Mouse (Mus musculus): Measurements from ENCODE around the gene Lta. TPM values are rescaled to one million over a fixed set of nuclear protein-coding genes. Genes with fewer than 3 reads are reported as not detected.

Lta gene
- 0.09 and 0.62 TPM in 2 replicates for polyA plus RNA-seq (2015; fragmentation: Nextera tagmentation; extraction: Ambion mirVana)

- H3K9me3 ChIP-seq (replicated peaks) = no peaks in the 10 kb centered on the region
- 24% methylated on average over 20 of the region's 20 CpGs for WGBS
- no peak within 1 kb of the TSS for H3K4me3 ChIP-seq
- H3K36me3 ChIP-seq = no peaks in the 10 kb centered on the region
- peak within 1 kb of the TSS; percentile 16; the same call in 1 of the 2 replicates for H3K4me2 ChIP-seq
- no peak for ATAC-seq (replicated peaks; ENCODE audit: insufficient number of reproducible peaks, insufficient read depth, low FRiP score, low read depth)
- peaks cover 6% of the 10 kb centered on the region; the same call in 1 of the 2 replicates for H3K4me1 ChIP-seq (replicated peaks)
- H3K9ac ChIP-seq = no peak within 1 kb of the TSS
- H3K27ac ChIP-seq = no peak within 1 kb of the TSS
- peaks cover 59% of the 10 kb centered on the region for H3K27me3 ChIP-seq
These were observed at the start of gene Lta for GRCm38 (mm10) chr17:35204494-35205379. Lta (minus strand) TSS chr17:35205351.

DNA sequence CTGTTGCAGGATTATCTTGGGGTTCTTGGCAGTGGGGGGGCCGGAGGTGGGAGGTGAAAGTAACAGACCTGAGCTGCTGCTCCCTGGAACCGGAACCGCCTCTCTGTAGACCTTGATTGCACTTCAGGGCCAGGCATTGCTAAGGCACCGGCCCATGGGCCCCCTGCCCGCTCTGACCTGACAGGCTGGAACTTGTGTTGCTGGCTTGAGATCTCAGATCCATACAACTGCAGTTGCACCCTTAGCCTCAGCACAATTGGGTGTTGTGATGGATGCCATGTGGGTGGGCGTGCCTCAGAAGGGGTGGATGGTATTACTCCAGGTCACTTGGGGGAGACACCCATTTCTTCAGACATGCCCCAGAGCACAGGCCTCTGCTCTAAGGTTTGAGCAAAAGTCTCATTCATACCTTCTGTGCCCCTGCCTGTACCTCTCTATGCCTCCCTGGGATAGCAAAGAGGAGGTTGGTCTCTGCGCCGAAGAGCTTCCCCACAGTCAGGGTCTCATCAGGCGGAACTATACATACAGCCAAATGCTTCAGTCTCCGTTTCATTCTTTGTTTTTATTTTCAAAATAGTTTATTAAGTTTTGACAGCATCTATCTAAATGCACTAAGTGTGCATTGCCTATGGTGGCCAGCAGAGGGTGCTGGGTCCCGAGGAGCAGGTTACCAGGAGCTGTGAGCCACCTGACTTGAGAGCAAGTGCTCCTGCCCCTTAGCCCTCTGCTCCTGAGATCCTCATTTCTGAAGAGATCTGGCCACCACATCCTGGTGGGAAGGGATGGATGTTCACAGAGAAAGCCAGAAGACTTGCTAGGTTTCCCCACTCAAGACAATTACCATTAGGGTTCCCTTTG lies 49.3 kb upstream of the Lta start:
- H3K4me2 ChIP-seq = no peak overlapping the region
- no peak for ATAC-seq (replicated peaks; ENCODE audit: insufficient number of reproducible peaks, insufficient read depth, low FRiP score, low read depth)
- H3K9me3 ChIP-seq (replicated peaks) = no peaks in the 10 kb centered on the region
- peaks cover 47% of the 10 kb centered on the region for H3K36me3 ChIP-seq
- H3K27me3 ChIP-seq = no peaks in the 10 kb centered on the region
- peaks cover 8% of the 10 kb centered on the region for H3K4me1 ChIP-seq (replicated peaks)
- no peak overlapping the region for H3K4me3 ChIP-seq
- H3K27ac ChIP-seq = no peak overlapping the region
- no peak overlapping the region for H3K9ac ChIP-seq
- 56% methylated on average over 11 of the region's 11 CpGs for WGBS

- Histone ChIP-seq H3K4me3 (no peak overlapping the region), H3K4me1 (replicated peaks) (peaks cover 8% of the 10 kb centered on the region), H3K27me3 (no peaks in the 10 kb centered on the region), H3K4me2 (no peak overlapping the region), H3K27ac (no peak overlapping the region), H3K36me3 (peaks cover 57% of the 10 kb centered on the region), H3K9me3 (replicated peaks) (no peaks in the 10 kb centered on the region), H3K9ac (no peak overlapping the region)
- no peak for ATAC-seq (replicated peaks; ENCODE audit: insufficient number of reproducible peaks, insufficient read depth, low FRiP score, low read depth)
- 81% methylated on average over 32 of the region's 32 CpGs for WGBS
These were observed 48.3 kb upstream of the Lta start for GRCm38 (mm10) chr17:35253293-35254093.

GRCm38 (mm10) chr17:35252619-35253292 lies 47.6 kb upstream of the Lta start:
- Histone ChIP-seq H3K27me3 (no peaks in the 10 kb centered on the region), H3K4me1 (replicated peaks) (peaks cover 2% of the 10 kb centered on the region; the same call in 1 of the 2 replicates), H3K4me2 (no peak overlapping the region), H3K9ac (no peak overlapping the region), H3K9me3 (replicated peaks) (no peaks in the 10 kb centered on the region), H3K36me3 (peaks cover 64% of the 10 kb centered on the region), H3K4me3 (no peak overlapping the region), H3K27ac (no peak overlapping the region)
- WGBS = 80% methylated on average over 18 of the region's 18 CpGs
- ATAC-seq (replicated peaks; ENCODE audit: insufficient number of reproducible peaks, insufficient read depth, low FRiP score, low read depth) = no peak

DNA sequence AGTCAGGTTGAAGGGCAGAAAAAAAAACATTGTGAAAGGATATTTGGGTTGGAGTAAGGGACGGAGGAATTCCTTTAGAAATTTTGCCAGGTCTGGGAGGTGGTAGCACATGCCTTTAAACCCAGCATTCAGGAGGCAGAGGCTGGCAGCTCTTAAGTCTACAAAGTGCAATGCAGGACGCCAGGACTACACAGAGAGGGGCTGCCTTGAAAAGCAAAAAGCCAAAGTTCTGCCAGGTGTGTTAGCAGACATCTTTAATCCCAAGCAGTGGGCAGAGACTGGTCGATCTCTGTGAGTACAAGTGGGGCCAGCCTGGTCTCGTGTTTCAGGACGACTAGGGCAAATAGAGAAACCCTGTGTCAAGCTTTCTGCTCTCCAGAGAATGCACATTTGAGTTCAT lies 46.8 kb upstream of the Lta start:
- Histone ChIP-seq H3K4me1 (replicated peaks) (peaks cover 4% of the 10 kb centered on the region), H3K36me3 (peaks cover 72% of the 10 kb centered on the region), H3K27me3 (no peaks in the 10 kb centered on the region), H3K9me3 (replicated peaks) (no peaks in the 10 kb centered on the region), H3K4me2 (no peak overlapping the region), H3K9ac (no peak overlapping the region), H3K4me3 (no peak overlapping the region), H3K27ac (no peak overlapping the region)
- no peak for ATAC-seq (replicated peaks; ENCODE audit: insufficient number of reproducible peaks, insufficient read depth, low FRiP score, low read depth)
- 83% methylated on average over 5 of the region's 5 CpGs for WGBS

DNA sequence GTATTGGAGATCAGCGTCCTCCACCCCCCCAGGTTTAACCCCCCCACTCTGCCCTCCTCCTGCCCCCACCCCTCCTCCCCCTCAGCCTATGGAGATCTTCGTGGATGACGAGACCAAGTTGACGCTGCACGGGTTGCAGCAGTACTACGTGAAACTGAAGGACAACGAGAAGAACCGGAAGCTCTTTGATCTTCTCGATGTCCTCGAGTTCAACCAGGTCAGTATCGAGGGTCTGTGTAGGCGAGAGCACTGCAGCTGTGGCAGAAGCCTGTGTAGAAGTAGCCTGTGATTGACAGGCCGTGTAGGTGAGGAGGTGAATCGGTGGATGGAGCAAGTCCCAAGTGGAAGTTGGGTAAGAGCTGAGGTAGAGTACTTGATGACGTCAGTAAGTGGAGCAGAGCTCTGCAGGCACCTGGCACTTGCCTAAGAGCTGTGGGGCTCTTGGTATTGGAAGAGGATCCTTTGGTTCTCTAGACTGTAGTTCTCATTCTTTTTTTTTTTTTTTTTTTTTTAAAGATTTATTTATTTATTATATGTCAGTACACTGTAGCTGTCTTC lies 46.1 kb upstream of the Lta start:
- no peak overlapping the region for H3K9ac ChIP-seq
- H3K27ac ChIP-seq = no peak overlapping the region
- H3K4me1 ChIP-seq (replicated peaks) = peaks cover 9% of the 10 kb centered on the region
- 71% methylated on average over 15 of the region's 15 CpGs for WGBS
- H3K4me2 ChIP-seq = no peak overlapping the region
- no peaks in the 10 kb centered on the region for H3K9me3 ChIP-seq (replicated peaks)
- no peak for ATAC-seq (replicated peaks; ENCODE audit: insufficient number of reproducible peaks, insufficient read depth, low FRiP score, low read depth)
- H3K4me3 ChIP-seq = no peak overlapping the region
- H3K27me3 ChIP-seq = no peaks in the 10 kb centered on the region
- peaks cover 79% of the 10 kb centered on the region for H3K36me3 ChIP-seq

- H3K9ac ChIP-seq = no peak overlapping the region
- 91% methylated on average over 3 of the region's 3 CpGs for WGBS
- H3K4me3 ChIP-seq = no peak overlapping the region
These were observed 45.4 kb upstream of the Lta start for GRCm38 (mm10) chr17:35250348-35251120.

DNA sequence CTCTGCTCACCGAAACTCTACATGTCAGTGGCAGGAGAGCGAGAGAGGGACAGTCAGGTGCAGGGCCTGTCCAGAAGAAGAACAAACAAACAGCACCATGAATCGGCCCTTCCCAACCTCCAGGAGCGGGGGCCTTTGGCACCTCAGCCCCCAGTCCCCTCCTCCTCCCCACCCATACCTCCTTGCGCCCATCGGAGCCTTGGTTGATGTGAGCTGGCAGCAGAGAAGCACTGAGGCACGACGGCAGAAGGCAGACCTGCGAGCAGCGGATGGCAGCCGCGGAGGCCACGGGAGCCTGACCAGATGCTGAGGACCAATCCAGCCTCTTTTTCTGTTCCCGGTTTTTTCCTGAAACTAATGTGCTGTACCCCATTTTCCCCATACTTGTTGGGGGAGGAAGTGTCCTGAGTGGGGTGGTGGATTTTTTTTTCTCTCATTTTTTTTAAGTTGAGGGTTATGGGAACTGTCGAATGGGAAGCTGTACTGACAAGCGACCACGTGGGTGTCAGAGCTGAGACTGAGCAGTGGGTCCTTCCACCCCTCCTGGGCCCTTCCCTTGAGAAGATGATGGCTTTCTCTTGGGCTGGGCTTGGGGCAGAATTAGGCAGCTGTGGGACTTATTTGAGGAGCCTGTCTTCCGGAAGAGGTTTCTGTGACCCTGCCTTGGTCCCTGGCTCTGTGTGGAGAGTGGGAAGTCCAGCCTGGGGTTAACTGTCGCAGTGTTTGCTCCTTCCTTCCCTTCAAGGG lies 44.5 kb upstream of the Lta start:
- no peak for ATAC-seq (replicated peaks; ENCODE audit: insufficient number of reproducible peaks, insufficient read depth, low FRiP score, low read depth)
- WGBS = 88% methylated on average over 19 of the region's 19 CpGs
- Histone ChIP-seq H3K4me3 (no peak overlapping the region), H3K4me1 (replicated peaks) (peaks cover 25% of the 10 kb centered on the region), H3K4me2 (no peak overlapping the region), H3K27ac (no peak overlapping the region), H3K9me3 (replicated peaks) (no peaks in the 10 kb centered on the region), H3K36me3 (peaks cover 95% of the 10 kb centered on the region), H3K9ac (no peak overlapping the region), H3K27me3 (no peaks in the 10 kb centered on the region)

More at GRCm38 (mm10) chr17:35250348-35251120, 45.4 kb upstream of the Lta start:
- H3K4me1 ChIP-seq (replicated peaks) = peaks cover 16% of the 10 kb centered on the region
- H3K4me2 ChIP-seq = no peak overlapping the region
- no peak for ATAC-seq (replicated peaks; ENCODE audit: insufficient number of reproducible peaks, insufficient read depth, low FRiP score, low read depth)
- no peaks in the 10 kb centered on the region for H3K9me3 ChIP-seq (replicated peaks)
- peaks cover 86% of the 10 kb centered on the region for H3K36me3 ChIP-seq
- H3K27me3 ChIP-seq = no peaks in the 10 kb centered on the region
- H3K27ac ChIP-seq = no peak overlapping the region

DNA sequence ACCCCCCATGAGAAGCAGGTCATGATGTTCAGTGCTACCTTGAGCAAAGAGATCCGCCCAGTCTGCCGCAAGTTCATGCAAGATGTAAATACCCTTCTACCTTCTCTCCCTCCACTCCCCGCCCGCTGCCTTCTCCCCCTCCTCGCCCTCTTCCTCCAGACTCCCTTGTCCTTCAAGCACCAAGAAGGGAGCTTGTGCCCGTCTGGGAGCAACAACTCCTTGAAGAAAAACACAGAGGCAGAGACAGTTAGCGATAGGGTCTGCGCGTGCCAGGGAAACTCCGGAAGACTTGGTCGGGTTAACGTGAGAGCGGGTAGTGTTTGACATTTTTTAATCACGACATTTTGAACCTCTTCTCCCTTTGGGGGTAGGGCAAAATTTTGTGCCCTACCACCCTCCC lies 43.8 kb upstream of the Lta start:
- Histone ChIP-seq H3K4me2 (no peak overlapping the region), H3K4me1 (replicated peaks) (peaks cover 31% of the 10 kb centered on the region), H3K36me3 (peaks cover 98% of the 10 kb centered on the region), H3K27ac (no peak overlapping the region), H3K27me3 (no peaks in the 10 kb centered on the region), H3K4me3 (no peak overlapping the region), H3K9ac (no peak overlapping the region), H3K9me3 (replicated peaks) (no peaks in the 10 kb centered on the region)
- WGBS = 87% methylated on average over 14 of the region's 14 CpGs
- no peak for ATAC-seq (replicated peaks; ENCODE audit: insufficient number of reproducible peaks, insufficient read depth, low FRiP score, low read depth)

All from heart, embryonic 15.5 days (tissue).